Mouse (Mus musculus) 3T3-L1 (cell line): ENCODE data around the gene Btbd9.
A peak's percentile ranks its signal among the peaks of the same experiment; 100 is the strongest.

ENCODE experiments used
- DNase-seq: peaks from one replicate; pipeline ENCODE4 v3.0.0-alpha.2; 2015; ENCODE audit warnings: low read depth, low spot score

Gene Btbd9

DNA sequence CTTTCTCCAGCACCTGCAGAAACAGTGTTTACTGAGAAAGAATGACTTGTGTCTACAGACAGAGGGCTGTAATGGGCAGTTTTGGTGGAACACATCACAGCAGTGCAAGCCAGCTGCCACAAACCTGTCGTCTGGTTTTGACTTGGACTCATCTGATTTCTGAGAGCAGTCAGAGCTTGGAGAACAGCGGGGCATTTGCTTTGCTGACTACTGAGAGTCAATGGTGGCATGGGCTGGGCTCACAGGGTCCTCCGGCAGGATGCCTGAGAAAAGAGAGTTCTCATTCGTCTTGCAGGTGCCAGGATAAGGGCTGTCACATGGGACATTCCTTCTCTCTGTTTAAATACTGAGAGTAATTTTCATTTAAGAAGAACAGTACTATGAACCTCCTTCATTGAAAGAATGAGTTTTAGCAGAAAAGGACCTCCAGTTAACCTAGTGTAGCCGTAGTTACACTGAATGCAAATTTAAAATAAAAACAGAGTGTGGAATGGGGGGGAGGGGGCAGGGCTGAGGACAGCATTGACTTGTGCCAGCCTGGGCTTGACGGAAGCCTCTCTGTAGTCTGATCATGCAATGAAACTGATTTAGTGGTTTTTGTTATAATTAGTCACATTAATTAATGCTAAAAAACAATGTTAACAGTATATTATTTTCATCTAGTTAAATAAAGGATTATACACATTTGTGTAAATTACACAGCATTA lies 122.0 kb downstream of the Btbd9 start:
- no peak for DNase-seq

DNA sequence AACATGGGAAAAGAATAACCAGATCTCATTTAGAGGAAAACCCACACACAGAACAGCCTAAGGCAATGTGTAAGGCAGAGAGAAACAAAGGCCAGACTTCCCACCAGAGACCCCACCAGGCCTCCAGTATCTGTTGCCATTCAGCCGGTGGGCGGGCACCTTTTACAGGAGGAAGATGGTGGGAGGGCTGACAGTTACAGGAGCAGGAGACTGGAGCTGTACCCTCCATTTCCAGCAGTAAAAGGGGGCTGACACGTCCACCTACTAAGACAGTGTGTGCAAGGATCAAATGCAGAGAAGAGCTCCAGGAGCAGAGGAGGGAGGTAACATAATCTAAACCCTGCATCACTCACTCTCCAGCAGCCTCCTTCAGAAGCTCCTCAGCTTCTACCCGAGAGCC lies 123.0 kb downstream of the Btbd9 start:
- no peak for DNase-seq

- no peak for DNase-seq
These were observed 123.9 kb downstream of the Btbd9 start for GRCm38 (mm10) chr17:30452363-30452762.

- DNase-seq = no peak
These were observed 127.7 kb downstream of the Btbd9 start for GRCm38 (mm10) chr17:30448562-30448961.

GRCm38 (mm10) chr17:30445805-30446441 lies 130.4 kb downstream of the Btbd9 start:
- no peak for DNase-seq

DNA sequence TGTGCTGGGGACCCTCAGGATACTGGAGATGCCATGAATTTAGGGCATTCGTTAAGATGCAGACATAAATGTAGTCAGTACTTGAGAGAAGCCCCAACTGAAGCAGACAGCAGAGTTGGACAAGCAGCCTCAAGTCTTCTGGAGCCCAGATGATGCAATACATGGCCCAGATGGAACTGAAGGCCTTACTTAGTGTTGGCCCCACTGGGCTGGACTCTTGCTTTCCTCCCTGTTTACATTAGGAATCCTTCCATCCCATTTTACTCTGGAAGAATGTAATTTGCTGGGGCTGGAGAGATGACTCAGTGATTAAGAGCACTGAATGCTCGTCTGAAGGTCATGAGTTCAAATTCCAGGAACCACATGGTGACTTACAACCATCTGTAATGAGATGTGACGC lies 136.6 kb downstream of the Btbd9 start:
- DNase-seq = peak; percentile 95

DNA sequence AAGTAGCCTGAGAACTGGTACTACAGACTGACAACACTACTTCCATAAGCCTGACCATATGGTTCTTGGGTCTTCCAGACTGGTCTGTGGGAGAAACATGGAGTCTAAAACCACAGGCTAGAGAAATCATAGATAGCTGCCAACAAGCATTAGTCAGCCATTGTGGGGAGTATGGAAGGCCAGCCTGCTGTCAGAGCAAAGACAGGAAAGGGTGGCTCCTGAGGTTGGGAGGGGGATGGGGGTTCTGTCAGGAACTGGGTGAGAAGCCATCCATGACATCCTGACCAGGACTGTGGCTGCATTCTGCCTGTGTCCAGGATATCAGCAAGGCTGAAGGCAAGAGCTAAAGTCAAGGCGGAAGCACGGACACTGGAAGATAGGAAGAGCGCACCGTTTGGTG lies 137.5 kb downstream of the Btbd9 start:
- DNase-seq = peak; percentile 96

- no peak for DNase-seq
These were observed 140.2 kb downstream of the Btbd9 start for GRCm38 (mm10) chr17:30436021-30436461.

GRCm38 (mm10) chr17:30435478-30435877 lies 140.8 kb downstream of the Btbd9 start:
- DNase-seq = no peak

GRCm38 (mm10) chr17:30432094-30432493 lies 144.2 kb downstream of the Btbd9 start:
- no peak for DNase-seq

DNA sequence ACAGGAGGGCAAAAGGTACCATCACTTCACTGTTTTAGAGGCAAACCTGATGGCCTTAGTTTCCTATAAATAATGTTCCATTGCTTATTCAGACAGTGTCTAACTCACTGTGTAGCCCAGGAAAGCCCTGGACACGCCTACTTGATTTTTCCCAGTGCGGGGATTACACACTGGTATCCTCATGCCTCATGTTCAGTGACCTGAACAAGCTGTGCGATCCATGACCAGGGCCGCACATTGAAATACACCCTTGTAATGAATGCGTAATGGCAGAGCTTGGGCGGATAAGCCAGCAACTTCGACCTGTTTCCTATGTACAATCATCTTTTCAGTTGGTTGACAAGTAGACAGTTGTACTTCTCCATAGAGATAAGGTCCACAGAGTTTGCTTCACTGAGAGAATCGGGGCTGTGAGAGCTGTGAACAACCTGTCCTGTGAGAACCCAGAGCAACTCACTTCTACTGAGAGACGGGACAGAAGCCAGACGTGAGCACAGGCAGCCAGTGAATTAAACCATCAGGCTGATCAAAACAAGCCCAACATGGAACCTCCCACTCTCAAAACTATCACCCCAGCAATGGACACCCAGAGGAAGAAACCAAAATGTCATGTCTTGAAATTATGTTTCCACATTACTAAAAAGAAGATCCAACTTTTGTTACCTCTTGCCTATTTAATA lies 145.2 kb downstream of the Btbd9 start:
- DNase-seq = no peak

DNA sequence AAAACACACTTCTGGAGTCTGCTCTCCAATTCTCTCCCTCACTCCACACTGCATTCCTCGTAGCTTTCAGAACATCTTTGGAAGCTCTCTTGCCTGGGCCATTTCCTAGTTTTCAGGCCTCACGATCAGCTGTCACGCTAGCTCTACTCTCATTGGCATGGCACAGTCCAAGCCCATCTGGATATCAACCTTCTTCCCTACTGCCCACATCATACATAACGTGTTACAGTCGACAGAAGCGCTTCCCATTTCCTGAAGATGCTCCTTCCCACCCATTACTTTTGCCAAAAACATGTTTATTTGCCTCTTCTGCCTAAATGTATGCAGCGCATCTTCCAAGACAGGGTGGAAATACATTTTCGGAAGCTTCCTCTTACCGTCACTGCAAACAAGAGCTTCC lies 147.6 kb downstream of the Btbd9 start:
- DNase-seq = no peak

DNA sequence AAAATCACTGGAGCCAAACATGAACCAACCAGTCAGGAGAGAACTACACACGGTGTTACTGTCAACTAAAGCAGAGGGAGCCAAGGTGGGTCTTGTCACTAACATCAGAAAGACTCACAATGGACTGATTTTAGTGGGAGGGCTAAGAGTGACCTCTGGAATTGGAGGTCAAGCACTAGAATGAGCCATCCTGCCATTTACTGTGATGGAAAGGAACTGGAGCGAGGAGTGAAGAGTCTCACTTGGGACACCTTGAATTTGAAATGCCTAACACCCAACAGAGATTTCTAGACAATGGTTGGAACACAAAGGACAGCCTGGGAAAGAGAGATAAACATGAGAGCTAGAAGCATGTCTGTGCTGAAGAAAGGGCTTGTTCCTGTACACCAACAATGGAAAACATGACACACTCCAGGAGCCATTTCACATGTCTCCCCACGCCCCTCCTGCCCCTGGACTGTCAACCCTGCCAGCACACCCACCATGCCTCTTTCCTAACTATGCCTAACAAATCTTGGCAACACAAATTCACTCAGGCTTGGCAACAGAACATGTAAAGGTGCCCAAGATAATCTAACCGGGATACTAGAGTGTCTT lies 152.9 kb downstream of the Btbd9 start:
- no peak for DNase-seq

DNA sequence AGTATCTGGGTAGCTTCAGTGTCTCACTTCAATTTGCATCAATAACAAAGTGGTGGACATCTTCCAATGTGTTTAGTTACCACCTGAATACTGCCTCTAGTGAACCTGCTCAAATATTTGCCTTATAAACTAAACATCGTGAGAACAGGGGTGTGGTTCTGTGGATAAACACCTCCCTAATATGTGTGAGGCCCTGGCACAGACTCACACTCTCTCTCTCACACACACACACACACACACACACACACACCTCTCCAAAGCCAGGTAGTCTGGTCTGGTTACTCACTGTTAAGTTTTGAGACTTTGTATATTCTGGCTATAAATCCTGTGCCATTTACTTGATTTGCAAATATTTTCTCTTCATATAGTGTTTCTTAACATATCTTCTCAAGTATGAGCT lies 154.0 kb downstream of the Btbd9 start:
- DNase-seq = no peak

DNA sequence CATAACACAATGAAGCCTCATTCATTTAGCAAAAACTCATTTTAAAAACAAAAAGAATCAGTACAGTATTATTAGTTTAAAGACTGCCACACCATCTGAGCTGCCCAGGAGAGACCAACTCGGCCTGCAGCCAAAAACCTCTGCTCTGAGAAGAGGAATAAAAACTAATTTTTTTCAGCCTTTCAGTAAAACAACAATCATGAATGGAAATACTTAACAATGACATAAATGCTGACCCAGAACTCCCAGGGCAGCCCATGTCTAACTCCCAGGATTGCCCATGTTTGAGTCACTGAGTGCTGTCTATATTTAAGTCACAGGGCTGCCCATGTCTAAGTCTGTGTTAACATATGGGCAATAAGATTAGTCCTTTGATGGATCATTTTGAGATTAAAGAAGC lies 155.0 kb downstream of the Btbd9 start:
- DNase-seq = peak; percentile 73

- no peak for DNase-seq
These were observed 156.8 kb downstream of the Btbd9 start for GRCm38 (mm10) chr17:30419494-30419893.

- no peak for DNase-seq
These were observed 157.8 kb downstream of the Btbd9 start for GRCm38 (mm10) chr17:30418510-30418909.

DNA sequence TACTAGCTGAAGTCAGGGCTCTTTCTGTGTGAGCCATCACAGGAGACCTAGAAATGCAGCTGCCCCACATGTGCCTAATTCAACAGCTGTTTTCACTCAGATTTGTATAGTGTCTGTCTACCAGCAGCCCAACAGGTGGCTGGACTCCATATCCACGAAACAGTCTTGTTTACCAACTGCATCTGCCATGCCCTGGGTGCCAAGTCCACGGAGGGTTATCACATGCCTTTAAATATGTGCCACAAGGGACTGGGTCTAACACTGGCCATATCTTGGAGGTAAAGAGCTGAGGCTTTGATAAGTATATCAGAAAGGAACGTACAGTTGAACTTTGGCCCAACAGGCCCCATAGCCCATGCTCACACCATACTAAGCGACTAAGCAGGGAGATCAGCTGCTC lies 159.2 kb downstream of the Btbd9 start:
- peak; percentile 32 for DNase-seq

- no peak for DNase-seq
These were observed 160.6 kb downstream of the Btbd9 start for GRCm38 (mm10) chr17:30415693-30416092.

DNA sequence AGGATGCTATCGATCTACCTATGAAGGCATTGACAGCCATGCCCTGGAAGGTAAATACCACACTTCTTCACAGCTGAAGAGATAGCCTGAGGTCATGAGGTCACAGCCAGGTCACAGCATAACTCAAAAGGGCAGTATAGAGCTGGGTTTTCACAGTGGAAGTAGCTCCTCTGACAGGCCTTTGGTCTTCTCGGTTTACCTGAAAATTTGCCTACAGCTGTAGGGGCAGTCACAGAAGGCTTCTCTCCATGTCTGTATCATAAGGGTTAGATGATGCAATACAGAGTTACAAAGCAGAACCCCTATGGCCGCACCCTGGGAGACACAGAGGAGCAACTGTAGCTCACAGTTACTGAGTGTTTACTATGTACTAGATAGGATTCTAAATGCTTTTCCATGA lies 163.3 kb downstream of the Btbd9 start:
- no peak for DNase-seq

- DNase-seq = peak; percentile 28
These were observed 170.3 kb downstream of the Btbd9 start for GRCm38 (mm10) chr17:30406002-30406401.

GRCm38 (mm10) chr17:30402871-30403270 lies 173.4 kb downstream of the Btbd9 start:
- no peak for DNase-seq
